Mouse (Mus musculus) urinary bladder, adult 18-20 months (tissue): ENCODE data around the gene Golt1b.

Experiments
- DNase-seq, 2 experiments: peaks; one replicate each; pipeline ENCODE4 v3.0.0; 2022; ENCODE audit warnings: low spot score in 2 of 2, mixed read lengths in 2 of 2

Golt1b gene

GRCm38 (mm10) chr6:142384521-142384920 lies 2.5 kb upstream of the Golt1b start:
- no peak for DNase-seq

DNA sequence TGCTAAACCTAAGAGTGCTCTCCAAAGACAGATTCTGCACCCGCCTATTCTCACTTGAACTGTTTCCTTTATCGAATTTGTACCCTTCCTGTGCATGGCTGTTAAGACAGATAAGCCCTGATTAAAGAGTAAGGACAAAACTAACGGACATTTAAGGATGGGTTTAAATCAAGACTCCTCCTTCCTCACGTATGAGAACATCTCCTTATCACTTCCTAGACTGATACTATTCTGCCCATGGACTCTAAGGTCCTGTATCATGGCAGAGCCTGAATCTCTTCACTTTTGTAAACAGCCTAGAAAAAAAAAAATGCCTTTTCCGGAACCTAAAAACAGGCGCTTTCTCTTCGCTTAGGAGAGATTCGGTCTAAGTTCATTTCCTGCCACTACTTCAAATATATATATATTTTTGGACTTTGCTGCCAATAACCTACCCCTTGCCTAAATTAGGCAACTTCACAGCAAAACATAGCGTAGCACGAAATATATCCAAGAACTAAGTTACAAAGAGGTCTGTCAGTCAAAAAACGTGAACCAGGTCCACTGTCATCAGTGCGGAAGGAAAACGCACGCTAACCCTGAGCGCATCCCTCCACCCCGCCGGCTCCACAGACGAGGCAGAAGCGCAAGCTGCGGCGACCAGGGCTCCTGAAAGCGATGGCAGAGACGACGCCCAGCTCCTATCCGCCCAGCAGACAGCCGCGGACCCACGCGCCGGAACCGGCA lies 573 bp upstream of the Golt1b start:
- DNase-seq: no peak

- DNase-seq: no peak
These were observed 792 bp downstream of the Golt1b start for GRCm38 (mm10) chr6:142387755-142388271.

DNA sequence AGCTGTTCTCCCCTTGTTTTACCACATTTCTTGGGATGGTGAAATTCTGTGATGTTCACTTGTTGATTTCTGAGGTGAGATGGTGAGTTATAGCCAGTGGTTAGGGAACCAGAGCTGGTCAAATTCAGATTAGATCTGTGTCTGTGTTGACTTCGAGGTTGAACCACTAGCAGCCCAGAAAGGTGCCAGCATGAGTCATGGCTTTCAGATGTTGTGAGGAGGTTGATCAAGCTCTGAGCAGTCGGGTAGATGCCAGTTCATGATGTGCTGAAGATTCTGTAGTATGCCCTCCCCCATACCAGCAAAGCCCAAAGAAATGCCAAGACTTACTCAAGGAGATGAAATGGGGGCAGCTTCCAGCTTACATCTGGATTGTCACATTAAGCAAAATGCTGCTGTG lies 2.1 kb downstream of the Golt1b start:
- no peak for DNase-seq

- no peak for DNase-seq
These were observed 5.3 kb downstream of the Golt1b start for GRCm38 (mm10) chr6:142392312-142392711.

DNA sequence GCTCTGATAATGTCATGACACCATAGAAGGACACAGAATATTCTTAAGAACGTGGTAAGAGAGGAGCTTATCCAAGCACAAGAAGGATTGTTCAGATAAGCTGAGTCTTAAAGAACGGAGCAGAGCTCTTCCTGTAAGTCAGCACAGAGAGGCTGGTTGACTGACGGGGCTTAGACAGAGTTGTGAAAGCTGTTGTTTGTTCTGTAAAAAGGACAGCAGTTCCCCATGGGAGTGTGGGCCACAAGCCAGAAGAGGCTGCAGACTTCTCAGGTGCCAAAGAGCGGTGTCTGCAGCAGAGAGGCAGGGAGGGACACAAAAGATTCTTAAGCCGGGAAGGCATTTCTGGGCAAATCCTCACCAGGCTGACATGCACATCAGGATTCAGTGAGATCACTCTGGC lies 7.6 kb downstream of the Golt1b start:
- no peak for DNase-seq

GRCm38 (mm10) chr6:142395756-142396155 lies 8.7 kb downstream of the Golt1b start:
- no peak for DNase-seq

- no peak for DNase-seq
These were observed 24.1 kb downstream of the Golt1b start for GRCm38 (mm10) chr6:142411140-142411539.

DNA sequence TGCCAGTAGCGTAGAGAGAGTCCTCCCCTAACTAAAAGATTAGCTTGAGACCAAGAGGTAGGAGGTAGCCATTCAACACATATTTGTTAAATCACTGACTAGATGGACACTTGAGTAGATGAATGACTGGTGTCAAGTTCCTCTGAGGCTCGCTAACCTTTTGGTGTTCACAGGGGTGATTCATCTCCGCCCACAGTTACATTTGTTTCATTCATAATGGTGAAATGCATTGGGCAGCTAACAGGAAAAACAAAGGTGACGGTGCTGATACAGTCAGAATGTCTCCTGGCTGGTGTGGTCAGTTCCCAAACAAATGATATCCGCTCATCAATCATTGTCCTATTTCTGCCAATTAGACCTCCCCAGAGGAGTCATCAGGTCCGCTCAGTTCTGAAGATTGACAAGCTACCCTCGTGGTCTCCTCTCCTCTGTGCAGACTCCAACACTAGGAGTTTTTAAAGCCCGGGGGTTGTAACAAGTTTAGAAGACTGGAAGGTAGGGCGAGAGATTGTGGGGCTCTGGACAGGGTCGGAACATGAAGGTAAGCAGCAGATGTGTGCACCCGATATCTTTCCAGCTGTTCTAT lies 26.0 kb downstream of the Golt1b start, which contains the start of gene Spx:
TSS of gene Spx (plus strand) at position 536 of the 586 bp plus-strand sequence.
- no peak for DNase-seq

- no peak for DNase-seq
These were observed 26.8 kb downstream of the Golt1b start for GRCm38 (mm10) chr6:142413845-142414244.

DNA sequence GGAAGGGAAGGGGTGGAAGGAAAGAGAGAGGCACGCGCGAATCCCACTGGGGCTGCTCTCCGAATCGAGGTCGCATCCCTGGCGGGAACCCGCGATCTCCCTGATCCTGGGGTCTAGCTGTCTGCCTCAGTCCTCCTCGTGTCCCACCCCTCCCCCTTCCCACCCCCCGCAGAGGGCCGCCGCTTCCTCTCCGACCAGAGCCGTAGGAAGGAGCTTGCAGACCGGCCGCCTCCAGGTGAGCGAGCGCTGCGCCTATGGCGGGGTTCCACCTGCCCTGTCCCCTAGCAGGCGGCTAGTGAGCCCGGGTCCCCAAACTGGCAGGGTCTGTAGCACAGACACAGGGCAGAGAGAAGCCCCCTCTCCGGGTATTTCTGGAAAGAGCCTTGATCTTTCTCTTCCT lies 27.6 kb downstream of the Golt1b start:
- DNase-seq: no peak

DNA sequence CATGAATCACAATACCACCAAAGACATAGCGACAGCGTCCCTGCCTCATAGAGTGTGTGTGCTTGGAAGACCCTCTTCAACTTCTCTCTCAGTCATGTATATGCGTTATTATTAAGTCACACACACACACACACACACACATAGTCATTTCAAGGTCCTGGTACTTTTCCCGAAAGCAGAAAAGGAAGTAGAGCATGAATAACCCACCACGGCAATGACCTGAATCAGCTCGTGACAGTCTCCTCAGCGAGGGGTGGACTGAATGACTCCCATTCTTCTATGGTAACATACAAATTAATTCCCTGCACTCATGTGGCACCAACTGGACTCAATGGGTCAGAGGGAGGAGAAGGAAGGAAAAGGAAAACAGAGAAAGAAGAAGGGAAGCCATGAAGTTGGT lies 38.0 kb downstream of the Golt1b start:
- no peak for DNase-seq

DNA sequence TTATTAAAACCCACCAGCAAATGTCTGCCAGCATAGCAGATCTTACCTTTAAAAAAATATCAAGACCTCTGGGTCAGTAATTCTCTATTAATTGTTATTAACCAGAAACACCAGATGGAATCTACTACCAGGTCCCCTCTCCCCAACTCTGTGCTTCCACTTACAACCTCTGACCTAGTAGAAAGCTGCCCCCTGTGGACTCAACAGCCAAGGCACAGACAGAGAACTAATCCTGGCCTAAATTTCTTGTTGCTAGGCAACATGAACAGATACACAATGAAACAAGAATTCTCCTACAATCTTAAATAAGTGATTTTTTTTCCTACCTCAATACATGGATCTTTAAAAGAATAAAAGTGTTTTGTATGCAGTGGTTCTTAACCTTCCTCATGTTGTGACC lies 42.1 kb downstream of the Golt1b start:
- DNase-seq: no peak

DNA sequence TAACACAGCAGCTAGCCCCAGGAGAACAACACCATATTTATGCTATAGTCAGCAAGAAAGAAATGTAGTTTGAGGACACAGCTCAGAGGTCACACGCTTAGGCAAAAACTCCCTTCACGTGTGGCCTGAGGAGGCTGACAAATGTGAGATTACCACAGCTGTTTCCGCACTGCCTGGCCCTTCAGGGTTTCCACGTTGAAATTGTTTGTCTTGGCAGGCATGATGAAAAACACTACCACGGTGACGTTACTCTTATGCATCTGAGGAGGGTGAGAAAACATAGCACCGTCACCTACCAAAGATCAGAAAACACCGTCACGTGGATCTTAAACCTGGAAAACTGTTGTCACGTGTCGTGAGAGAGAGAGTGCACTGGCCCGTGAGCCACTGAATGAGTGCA lies 64.4 kb downstream of the Golt1b start:
- no peak for DNase-seq

GRCm38 (mm10) chr6:142453311-142453710 lies 66.3 kb downstream of the Golt1b start:
- no peak for DNase-seq
